Mouse (Mus musculus): Measurements from ENCODE around the gene Olfr523. TPM values are rescaled to one million over a fixed set of nuclear protein-coding genes. Genes with fewer than 3 reads are reported as not detected.

Gene Olfr523
- total RNA-seq, 2 experiments from 2014 or later = not detected

DNA sequence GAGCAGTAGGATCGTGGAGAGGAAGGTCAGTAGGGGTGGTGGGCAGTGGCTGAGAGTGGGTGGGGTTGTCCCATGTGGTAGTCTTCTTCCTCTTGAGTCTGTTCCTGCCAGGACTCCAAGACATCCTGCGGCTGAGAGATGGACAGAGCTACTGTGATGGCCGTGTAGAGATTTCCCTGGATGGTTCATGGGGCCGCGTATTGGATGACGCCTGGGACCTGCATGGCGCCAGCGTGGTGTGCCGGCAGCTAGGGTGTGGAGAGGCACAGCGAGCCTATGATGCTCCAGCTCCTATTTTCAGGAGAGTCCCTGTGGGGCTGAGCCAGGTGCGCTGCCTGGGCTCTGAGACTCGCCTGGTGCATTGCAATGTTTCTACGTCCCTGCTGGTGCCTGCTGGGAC, 51.2 kb downstream of the Olfr523 start:
- intact Hi-C loops (cut with DNase I) = no loop called here
- DNase-seq = no peak

Other genes with a start within 250 kb of the Olfr523 start
- gene Utf1, start 229.4 kb upstream of the Olfr523 start, total RNA-seq (2021) = not detected
- gene 6430531B16Rik, start 194.5 kb upstream of the Olfr523 start, total RNA-seq (2021) = not detected
- gene Adam8, start 180.7 kb upstream of the Olfr523 start, total RNA-seq (2021) = under 1 TPM; 0.93 TPM
- 10 to 100 TPM; 10.3 to 10.7 TPM for gene Zfp511, start 136.8 kb upstream of the Olfr523 start, total RNA-seq (2021)
- gene Tubgcp2, start 136.5 kb upstream of the Olfr523 start, total RNA-seq (2021) = 10 to 100 TPM; 27.4 to 29.4 TPM
- not detected for gene Msx3, start 124.1 kb upstream of the Olfr523 start, total RNA-seq (2021)
- gene Caly, start 90.7 kb upstream of the Olfr523 start, total RNA-seq (2021) = not detected
- gene Prap1, start 79.8 kb upstream of the Olfr523 start, total RNA-seq (2021) = not detected
- 10 to 100 TPM; 76.5 to 77.2 TPM for gene Fuom, start 70.8 kb upstream of the Olfr523 start, total RNA-seq (2021)
- 1 to 10 TPM; 3.6 to 3.9 TPM for gene Paox, start 57.4 kb upstream of the Olfr523 start, total RNA-seq (2021)
- 100 to 1,000 TPM; 298 to 315 TPM for gene Echs1, start 56.7 kb upstream of the Olfr523 start, total RNA-seq (2021)
- 10 to 100 TPM; 28.1 to 29.3 TPM for gene Mtg1, start 35.7 kb upstream of the Olfr523 start, total RNA-seq (2021)
- under 1 TPM; 0.32 to 0.41 TPM for gene Sprn, start 18.3 kb upstream of the Olfr523 start, total RNA-seq (2021)
- not detected for gene Olfr522, start 8.5 kb upstream of the Olfr523 start, total RNA-seq (2021)
- not detected for gene Olfr524, start 32.7 kb downstream of the Olfr523 start, total RNA-seq (2021)
- gene Cd163l1, start 45.0 kb downstream of the Olfr523 start, total RNA-seq (2021) = not detected
- under 1 TPM in 1 of 2 experiments, not detected in 1; 0.10 TPM for gene 5830411N06Rik, start 74.1 kb downstream of the Olfr523 start, total RNA-seq (2021)
- gene Olfr525, start 147.6 kb downstream of the Olfr523 start, total RNA-seq (2021) = not detected
- not detected for gene Olfr527, start 160.8 kb downstream of the Olfr523 start, total RNA-seq (2021)
- gene Olfr60, start 188.5 kb downstream of the Olfr523 start, total RNA-seq (2021) = not detected
- gene Olfr530, start 203.1 kb downstream of the Olfr523 start, total RNA-seq (2021) = not detected
- not detected for gene Olfr531, start 229.7 kb downstream of the Olfr523 start, total RNA-seq (2021)
- gene Olfr532, start 248.4 kb downstream of the Olfr523 start, total RNA-seq (2021) = not detected